Mouse (Mus musculus) right cerebral cortex, postnatal 14 days (tissue): ENCODE results near the gene Ust.

Experiments
- DNase-seq: peaks from one replicate; pipeline ENCODE4 v3.0.0; 2022

Ust gene

DNA sequence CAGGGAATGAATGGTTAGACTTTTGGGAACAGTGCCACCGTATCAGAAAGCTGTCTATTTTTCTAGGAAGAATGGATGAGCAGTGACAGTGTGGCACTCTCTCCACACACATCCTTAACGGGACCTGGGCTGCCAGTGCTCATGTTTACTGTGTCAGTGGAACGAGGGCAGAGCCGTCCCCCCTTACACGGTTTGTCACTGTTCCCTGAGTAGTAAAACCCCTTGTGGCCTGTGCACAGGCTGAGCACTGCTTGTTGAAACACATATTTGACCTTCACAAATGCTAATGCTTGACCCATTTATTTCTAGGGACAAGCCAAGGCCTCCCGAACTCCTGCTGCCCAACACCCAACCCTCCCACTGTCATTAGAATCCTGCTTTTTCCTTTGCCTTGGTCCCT lies 209.2 kb downstream of the Ust start:
- DNase-seq, result no peak

DNA sequence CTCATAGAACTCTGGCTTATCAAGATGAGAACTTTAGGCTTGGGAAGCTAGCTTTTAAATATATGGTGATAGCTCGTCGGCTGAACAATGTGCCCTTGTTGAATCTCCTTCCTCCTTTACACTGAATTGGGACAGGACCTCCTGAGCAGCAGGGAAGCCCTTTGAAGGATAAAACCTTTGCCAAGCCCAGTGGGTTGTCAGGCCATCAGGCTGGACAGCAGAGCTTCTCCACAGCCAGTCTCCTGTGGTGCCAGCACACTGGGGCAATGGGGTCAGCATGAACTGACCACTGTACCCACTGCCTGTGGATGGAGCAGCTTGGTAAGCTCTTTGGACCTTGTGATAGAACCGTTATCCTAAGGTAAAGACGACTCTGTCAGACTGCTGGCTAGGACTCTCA lies 214.4 kb downstream of the Ust start:
- no peak for DNase-seq

DNA sequence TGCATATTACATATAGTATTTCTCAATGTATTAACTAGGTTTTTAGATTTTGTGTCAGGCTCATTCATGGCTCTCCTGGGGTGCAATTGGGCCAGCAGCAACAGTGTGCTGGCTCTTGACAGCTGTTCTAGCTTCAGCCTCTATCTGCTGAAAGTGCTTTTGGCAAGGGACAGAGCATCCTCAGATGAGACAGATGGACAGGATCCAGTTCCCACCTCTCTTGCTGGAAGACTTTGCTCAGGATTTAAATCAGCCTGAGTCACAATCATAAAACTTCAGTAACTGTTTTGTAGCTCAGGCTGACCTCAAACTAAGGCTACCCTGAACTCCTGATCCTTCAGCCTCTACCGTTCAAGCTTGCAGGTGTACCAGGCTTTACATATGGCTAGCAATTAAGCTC lies 219.5 kb downstream of the Ust start:
- DNase-seq, result no peak

DNA sequence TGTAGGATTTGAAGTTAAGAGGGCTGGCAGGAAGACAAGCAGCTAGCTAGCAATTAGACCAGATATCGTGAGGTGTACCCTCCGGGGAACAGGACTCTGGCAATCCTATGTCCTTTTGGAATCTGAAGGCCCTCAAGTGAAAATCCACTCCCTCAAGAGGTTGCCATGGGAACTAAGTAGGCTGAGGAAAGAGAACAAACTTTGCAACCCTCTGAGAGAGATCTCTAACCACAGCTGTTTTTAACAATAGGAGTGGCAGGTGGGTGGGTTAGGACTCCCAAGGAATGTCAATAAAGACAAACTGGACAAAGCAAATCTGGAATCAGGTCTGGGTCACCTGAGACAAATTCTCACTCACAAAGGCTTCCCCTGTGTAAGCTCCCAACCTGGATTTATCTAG lies 221.4 kb downstream of the Ust start:
- DNase-seq, result no peak

DNA sequence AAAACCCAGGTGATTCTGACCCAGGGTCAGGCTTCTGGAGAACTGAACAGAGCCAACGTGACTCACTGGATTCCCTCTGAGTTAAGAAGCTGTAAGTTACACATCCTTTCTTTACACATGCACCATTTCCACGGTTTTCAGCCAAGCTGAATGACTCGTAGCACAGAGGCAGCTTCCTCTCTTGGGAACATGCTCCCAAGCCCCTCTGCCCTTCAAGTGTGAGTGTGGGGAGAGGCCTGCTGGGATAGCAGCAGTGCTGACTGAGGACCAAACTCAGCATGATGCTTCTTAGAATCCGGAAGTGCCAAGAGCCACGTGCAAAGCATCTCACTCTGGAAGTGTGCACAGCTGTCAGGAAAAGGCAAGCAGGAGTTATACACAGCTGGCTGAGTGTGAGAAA lies 228.0 kb downstream of the Ust start:
- DNase-seq, result no peak

DNA sequence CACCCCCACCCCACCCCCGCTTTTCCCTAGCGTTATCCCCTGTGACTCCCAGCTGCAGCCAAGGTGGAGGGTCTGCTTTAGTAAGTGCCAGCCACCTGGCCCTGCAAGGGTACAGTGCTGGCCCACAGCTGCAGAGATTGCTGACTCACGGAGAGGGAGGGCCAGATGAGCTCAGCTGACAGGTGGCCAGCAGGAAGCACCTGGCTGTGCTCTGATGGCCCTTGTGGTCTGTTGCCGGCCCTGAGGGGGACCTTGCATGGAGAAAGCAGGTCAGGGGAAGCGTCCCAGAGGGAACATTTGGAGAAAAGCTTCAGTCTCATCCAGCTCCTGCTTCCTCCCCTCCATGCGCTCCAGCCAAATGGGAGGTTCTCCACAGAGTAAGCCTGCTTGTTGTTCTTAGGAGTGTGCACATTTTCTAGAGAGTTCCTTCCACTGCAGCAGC lies 231.3 kb downstream of the Ust start:
- no peak for DNase-seq

DNA sequence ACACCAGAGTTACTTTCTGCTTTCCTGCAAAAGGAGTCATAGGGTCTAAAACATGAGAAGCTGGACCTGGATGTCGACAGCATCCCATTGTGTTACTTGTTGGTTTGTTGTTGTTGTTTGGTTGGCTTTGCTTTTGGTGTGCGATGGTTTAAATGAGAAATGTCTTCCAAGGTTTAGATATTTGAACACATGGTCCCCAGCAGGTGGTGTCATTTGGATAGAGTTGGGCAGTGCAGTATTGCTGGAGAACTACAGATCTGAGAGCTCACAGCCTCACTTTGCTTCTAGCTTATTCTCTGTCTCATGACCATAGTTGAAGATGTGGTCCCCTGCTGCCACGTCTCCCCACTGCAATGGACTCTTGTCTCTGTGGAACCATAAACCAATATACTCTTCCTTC lies 234.6 kb downstream of the Ust start:
- no peak for DNase-seq

DNA sequence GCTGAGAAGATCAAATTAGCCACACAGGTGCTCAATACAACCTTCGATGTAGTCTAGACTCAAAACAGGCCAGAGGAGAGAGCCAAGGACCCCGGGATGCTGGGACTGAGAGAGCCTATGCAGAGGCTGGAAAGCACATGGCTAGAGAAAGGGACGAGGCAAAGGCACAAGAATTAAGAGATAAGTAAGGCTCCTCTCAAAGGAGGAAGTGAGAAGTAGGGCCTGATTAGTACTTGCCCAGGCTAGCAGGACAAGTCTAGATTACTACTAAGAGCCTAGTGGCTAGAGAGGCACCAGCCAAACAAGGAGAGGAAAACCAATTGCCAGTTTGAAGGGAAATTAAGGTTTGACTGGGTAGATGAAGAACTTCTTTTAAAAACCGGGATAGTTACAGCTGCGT lies 241.5 kb downstream of the Ust start:
- no peak for DNase-seq

DNA sequence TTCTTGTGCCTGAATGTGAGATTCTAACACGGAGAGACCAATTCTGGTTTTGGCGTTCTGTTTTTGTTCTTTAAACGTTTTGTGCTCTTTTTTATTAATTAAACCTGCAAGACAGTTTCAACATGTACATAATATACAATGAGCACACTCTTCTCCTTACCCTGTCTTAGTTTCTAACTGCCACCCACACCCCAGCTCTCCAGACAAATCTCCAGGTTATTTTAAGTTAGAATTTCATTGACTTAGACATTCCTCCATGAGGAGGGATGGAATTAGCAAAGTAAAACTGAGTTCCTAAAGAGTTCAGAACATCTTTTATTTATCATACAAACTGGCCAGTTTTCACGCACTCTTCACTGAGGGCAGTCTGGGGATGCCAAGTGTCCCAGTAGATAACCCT lies 248.9 kb downstream of the Ust start:
- DNase-seq, result no peak

DNA sequence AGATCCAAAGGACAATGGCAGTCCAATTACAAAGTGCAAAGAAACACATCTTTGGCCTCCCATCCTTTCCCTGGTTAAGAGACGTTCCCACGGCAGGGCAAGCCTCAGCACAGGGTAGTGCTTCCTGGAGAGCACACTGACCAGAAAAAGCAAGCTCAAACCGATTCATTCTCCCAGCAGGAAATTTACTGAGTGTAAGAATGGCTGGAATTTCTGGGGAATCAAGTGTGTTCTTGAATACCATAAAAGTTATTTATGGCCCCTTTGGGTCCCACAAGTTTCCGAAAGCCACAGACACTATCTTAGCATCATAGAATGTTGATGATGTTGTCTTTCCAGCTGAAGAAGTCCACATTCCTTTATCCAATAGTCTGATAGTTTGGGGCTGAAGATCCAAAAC lies 258.9 kb downstream of the Ust start:
- DNase-seq, result no peak

DNA sequence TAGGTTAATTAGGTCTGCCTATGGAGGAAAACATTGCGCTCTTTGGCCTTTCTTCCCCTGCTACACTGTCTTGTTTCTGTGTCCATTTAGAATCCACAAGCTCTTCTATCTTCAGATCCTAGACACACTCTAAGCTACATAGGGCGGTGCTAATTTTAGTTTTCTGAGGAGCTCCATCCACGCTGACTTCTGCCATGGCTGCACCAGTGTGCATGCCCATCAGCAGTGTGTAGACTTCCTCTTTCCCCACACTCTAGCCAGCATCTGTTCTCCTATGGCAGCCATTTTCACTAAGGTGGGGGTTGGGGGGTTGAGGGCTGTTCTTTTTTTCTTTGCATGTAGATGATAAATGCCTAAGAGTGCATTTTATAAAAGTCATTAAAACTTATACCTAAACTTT lies 268.6 kb downstream of the Ust start:
- no peak for DNase-seq

DNA sequence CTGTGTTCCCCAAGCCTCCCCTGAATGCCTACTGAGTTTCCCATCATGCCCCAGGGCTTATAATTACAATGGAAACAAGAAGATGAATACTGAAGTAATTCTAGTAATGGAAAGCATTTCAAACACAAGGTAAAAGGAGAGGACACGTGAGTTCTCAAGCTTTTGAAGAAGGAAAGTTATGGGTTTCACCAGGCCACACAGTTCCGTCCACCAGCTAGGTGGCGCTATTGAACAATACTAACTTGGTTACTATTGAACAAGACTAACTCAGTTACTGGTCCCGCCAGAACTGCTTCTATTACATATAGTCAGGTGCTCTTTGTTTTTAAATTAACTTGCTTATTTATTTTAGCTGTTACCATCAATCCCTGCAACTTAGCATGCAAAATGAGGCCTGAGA lies 276.3 kb downstream of the Ust start:
- DNase-seq, result peak; percentile 83

DNA sequence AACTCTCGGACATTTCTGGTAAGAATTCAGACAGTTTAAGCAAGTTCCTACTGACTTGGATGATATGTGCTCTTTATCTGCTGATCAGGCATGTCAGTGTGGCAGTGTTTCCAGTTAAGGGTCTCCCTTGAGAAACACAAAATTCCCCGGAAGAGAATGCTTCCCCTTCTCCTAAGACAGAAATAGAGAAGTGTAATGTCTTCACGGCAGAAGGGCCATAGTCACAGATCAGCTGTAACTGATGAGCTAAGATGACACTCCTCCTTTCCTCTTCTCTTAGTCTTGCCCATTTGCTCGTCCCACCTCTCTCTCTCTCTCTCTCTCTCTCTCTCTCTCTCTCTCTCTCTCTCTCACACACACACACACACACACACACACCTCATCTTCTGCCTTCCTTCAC lies 277.9 kb downstream of the Ust start:
- DNase-seq, result no peak

DNA sequence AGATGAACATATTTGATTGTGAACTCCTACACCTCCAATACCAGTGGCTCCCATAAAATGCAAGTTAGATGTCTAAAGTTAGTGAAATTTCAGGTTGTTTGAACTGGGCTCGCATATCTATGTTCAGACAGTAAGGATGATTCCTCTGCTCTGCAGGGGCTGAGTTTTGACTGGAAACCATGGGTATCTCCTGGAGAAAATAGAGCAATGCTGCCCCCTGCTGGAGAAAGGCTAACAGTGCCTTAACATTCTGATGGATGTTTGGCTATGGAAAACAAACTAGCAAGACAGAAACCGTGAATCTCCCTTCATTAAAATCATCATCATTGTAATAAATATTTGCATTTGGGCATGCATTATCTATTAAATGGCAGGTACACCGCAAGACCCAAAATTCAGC lies 278.4 kb downstream of the Ust start:
- DNase-seq, result peak; percentile 88

DNA sequence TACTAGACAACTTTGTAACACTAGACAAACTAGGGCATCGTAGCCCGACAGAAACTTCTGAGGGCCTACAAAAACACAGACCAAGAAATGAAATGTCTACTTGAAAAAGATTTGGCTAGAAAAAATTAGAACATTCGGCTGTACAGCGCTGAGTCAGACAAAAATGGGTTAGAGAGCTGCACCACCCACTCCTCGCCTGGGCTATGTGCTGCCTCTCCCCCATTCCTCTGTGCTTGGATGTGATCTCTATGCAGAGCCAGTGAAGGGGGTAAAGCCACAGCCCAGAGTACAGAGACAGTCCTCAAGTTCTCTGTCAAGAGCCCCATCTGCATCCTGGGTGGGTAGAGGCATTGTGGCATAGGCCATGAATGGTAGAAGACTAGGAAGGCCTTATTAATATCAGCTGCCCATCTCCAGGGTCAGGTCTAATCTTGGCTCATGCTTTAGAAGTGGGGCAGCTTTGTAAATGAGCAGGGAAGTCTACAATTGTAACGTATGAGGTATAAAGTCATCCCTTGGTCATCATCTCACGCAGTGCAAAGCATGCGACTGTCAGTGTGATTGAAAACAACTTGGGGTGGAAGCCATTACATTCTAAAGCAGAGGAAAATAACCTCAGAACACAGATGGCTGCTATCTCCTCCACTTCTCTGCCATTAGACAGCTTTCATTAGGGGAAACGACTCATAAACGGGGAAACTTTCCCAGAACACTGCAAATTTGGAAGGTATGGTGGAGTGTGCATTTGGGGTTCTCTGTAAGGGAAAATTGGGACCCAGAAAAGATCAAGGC lies 281.6 kb downstream of the Ust start:
- DNase-seq, result peak; percentile 22

DNA sequence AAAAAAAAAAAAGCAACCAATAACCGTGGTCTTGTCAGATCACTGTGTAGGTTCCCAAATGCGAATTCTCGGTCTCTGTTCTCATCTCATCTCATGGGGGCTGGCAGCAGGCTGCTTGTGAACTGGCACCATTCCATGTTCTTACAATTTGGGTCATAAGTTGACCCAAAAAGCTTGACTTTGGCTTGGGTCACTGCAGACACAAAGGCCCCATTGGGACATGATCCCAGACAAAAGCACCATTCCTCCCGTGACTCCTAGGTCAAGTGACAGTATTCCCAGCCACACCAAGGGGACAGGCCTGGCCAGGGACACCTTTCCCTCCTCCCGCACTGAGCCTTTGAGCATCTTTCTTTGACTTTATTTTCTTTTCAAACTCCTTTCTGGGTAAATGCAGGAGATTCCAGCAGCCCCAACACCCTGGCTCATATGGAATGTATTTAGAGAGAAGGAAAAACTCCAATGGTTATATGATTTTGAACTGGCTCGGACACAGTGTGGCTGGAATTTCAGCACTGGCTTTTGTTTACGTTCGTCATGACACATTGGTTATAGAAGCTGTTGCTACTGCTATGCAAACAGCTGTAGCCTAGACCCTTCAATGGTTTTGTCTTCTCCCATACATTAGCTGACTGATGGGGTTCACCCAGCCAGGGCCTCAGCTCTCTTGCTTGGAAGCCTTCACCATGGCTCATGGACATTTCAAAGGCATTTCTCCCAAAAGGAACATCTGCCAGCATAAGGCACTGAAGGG lies 285.3 kb downstream of the Ust start:
- DNase-seq, result no peak

DNA sequence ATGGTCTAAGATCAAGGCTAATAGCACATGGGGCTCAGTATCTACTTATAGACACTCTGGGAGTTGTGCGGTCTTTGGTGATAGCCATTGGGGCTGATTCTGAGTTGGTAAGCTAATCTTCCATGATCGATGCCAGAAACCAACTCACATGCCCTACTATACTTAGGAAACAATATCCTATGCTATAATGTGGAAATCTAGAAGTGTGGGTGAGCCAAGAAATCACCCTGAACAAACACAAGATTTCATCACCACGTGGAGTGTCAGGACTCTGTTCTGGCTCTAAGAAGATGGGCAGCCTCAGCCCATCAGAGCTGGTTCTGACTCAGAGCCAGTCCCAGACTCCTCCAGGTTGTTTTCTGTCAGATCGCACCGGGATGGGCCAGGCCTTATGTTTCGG lies 286.1 kb downstream of the Ust start:
- DNase-seq, result no peak

DNA sequence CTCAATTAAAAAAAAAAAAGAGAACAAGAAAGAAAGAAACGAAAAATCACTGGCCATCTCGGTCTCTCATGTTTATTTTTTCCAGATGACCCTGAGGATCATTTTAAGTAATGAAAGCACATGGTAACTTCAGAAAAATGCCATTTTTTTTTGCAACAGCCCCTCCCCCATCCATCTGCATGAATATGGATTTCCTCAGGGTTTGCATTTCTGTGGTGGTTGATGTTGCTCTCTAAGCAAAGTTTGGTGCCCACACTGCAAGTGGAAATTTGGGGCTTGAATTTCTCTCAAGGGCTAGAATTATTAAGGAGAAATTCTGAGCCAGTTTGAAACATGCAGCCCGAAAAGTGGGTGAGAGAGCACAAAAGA lies 290.3 kb downstream of the Ust start:
- DNase-seq, result no peak

DNA sequence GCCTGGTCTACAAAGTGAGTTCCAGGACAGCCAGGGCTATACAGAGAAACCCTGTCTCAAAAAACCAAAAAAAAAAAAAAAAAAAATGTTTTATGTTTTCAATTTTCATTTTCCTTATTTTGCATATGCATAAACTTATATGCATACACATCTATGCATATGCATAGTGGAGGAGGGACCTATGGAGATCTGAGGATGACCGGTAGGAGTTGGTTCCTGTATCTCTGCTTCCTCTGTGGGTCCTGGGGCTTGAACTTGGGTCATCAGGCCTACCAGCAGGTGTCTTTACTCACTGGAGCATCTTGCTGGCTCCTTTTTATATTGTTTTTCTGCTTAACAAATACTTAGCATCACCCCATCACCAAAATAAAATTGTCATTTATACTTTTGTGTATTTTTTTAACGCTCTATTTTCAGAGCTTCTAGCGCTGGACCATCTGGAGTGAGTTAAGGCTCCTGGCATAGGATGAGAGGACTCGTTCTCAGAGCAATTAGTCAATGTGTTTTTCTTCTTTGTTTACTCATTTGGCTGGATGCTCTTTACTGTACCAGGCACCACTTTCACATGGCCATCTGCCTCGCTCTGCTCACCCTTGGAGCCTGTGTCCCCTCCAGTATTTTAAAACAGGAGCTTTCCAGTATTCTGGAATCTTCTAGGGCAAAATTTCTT lies 290.8 kb downstream of the Ust start:
- DNase-seq, result no peak

DNA sequence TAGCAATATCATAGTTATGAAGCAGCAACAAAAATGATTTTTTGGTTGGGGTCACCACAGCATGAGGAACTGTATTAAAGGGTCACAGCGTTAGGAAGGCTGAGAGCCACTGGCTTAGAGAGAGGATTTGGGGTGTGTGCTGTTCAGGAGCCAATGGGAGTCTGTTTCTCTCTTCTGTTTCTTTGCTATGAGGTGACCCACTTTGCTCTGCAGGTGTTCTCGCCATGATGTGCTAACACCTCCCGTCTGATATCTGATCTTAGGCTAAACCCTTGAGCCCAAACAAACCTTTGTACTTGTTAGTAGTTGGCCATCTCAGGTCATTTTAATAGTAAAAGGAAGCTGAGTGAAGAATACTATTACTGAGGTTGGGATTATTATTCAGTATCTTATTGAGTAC lies 292.0 kb downstream of the Ust start:
- no peak for DNase-seq

DNA sequence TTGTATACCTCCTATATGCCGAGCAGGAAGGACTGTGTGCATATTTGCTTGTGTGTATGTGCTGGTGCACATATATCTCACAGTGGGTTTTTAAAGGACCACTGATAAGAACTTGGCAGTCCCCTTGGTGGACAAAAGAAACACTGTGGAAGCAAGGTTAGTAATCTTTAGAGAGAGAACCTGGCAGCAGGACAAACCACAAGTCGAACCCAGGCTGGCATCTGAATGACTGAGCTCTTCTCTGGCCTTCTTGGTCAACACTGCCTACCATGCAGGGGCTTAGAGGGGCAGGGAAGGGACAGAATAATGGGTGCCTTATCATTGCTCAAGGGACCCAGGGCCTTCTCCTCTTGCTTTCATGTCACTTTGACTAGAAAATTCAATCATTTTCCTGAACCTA lies 294.0 kb downstream of the Ust start:
- no peak for DNase-seq

DNA sequence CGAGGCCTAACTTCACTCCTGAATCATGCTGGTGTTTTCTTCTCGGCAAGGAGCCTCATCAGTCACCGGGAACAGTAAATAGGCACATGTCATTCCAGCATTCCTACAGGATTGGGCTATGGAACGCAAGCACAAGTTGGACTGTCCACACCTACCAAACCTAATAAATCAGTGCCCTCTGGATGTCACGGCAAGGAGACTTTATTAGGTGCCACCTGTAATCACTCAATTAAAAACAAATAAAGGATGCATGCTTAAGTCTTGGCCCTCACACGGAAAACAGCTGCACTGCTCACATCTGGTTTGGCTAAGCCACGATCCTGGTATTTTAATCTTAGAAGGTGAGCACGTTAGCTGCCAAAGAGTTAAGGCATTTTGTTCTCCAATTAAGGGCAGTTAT lies 294.6 kb downstream of the Ust start:
- DNase-seq, result no peak

DNA sequence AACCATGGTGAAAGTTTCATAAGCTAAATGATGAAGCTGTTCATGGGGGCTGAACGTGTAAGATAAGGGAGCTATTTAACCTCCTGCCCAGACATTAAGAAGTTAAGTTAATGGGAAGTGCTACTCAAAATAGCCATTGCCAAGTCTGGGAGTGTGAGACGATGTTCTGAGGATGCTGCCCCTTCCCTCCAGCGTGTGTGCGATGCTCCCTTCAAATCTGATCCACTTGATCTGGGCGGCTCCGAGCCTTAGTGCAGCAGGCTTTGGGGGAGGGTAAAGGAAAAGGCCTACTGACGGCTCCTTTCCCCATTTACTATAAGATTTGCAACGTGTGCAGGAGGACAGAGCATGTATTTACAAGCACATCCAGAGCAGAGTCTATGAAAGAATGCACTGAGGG lies 301.7 kb downstream of the Ust start:
- DNase-seq, result no peak

DNA sequence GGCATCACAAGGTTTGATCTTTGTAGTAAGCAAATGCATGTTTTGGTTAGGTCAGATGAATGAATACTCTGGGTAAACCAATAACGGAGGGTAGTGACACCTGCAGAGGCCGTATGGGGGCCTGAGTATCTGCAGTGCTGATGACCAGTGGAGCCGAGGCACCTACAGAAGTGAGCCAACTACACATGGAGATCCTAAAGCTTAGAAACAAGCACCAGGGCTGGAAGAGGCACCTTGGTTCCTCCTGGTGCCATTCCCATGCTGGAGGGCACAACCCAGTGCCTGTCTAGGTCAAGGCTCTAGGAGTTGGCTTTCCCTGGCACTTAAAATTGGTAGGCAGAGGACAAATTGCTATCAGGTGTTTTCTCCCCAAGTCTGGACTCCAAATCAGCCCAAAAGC lies 303.4 kb downstream of the Ust start:
- no peak for DNase-seq
